Mouse (Mus musculus) kidney, adult 2 months (tissue): ENCODE results near the gene Ube2b.

Source experiments
- CTCF ChIP-seq: fragments of 200-500 bp; conservative IDR thresholded peaks from 2 replicates; pipeline ENCODE4 v1.5.1; 2011; ENCODE audit warnings: low read depth, mild to moderate bottlenecking, control low read depth, low read length, moderate library complexity, mixed read lengths; ENCODE audit not compliant: insufficient read depth, insufficient read length
- POLR2A ChIP-seq: fragments of 200-500 bp; IDR thresholded peaks from one replicate; pipeline ENCODE4 v1.6.1; 2011; ENCODE audit warnings: low read depth, low read length, control low read depth

- no peak for TF ChIP-seq POLR2A
- no peak for TF ChIP-seq CTCF
These were observed 33.4 kb upstream of the Ube2b start for GRCm38 (mm10) chr11:52033953-52034352.
